Mouse (Mus musculus) liver, adult 2 months (tissue): ENCODE measurements at regions not wholly inside any gene's neighbourhood (a gene's known extent, or its start where the extent isn't known, plus 50 kb on each side); places are given as distances from the start of the nearest gene placed in this dataset.

Experiments
- CTCF ChIP-seq: fragments of 200-500 bp; IDR thresholded peaks from 2 replicates; pipeline ENCODE4 v1.5.1; 2011; ENCODE audit warnings: low read depth, low read length, control low read depth
- POLR2A ChIP-seq: fragments of 200-500 bp; IDR thresholded peaks from 2 replicates; pipeline ENCODE4 v1.6.1; 2011; ENCODE audit warnings: low read length, control low read depth; ENCODE audit not compliant: insufficient read depth; ENCODE audit errors: extremely low read depth

- TF ChIP-seq CTCF: no peak
- TF ChIP-seq POLR2A: no peak
These were observed 385.3 kb downstream of the Nedd1 start for GRCm38 (mm10) chr10:92336949-92337348.
